Mouse (Mus musculus): ENCODE data around the gene Xcl1.

Gene Xcl1

DNA sequence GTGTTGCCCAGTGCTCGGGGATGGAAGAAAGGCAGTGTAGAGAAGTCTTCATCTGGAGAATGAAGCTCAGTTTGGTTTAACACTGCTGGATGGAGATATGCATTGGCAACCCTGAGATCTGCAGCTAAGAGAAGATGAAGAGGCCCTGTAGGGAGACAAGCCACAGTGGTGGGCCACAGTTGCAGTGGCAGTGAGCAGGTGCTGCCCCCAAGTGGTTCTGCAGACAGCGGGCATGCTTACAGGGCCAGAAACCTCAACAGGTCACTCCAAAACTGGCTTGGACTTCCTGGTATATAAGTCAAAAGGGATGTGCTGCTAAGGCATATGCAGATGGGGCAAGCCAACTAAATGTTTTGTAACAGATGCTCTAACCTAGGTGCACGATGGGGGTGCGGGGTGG lies 30.3 kb downstream of the Xcl1 start:
- DNase-seq (ENCODE audit: low spot score in 2 of 2): peak; percentile 49 to 50

- DNase-seq (ENCODE audit: low spot score in 2 of 2): no peak
Measured at GRCm38 (mm10) chr1:164900696-164901095, 34.6 kb downstream of the Xcl1 start.

GRCm38 (mm10) chr1:164900226-164900625 lies 35.1 kb downstream of the Xcl1 start:
- no peak for DNase-seq (ENCODE audit: low spot score in 2 of 2)

DNA sequence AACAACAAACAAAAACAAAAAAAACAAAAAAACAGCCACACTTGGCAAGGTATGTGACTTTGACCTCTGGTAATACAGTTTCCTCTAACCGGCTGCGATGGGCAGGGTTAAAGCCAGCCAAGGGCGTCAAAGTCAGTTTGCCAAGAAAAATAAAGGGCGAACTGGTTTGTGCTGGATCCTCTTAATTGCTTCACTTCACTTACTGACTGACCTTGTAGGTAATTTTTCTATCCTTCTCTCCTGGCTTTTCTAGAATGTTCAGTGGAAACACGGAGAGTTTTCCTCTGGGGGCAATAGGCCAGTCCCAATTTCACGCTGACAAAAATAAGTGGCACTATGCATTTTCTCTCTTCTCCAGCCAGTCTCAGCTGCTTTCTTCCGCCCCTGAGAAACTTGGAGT lies 35.8 kb downstream of the Xcl1 start:
- DNase-seq (ENCODE audit: low spot score in 2 of 2): no peak

DNA sequence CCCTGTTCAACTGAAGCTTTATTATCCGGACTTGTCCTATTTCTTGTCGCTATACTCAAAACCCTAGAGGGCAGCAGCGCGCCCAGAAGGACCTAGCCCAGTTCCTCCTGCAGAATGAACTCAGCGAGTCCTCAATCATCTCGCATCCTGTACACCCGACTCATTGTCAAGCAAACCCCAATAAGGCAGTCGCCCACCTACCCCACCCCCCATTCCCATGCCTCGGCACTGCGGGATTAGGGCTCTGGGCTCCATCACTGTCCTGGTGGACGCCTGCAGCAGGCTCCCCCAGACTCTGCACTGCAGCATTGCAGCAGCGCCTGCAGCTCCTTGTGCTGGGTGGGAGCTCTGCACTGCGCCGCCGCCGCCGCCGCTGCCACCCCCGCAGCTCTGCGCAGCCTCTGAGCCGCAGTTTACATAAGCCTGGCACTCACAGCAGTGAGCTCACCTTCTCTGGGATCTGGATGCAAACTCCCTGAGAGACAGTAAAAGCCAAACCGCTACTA lies 36.4 kb downstream of the Xcl1 start:
- peak; percentile 83 to 89 for DNase-seq (ENCODE audit: low spot score in 2 of 2)

DNA sequence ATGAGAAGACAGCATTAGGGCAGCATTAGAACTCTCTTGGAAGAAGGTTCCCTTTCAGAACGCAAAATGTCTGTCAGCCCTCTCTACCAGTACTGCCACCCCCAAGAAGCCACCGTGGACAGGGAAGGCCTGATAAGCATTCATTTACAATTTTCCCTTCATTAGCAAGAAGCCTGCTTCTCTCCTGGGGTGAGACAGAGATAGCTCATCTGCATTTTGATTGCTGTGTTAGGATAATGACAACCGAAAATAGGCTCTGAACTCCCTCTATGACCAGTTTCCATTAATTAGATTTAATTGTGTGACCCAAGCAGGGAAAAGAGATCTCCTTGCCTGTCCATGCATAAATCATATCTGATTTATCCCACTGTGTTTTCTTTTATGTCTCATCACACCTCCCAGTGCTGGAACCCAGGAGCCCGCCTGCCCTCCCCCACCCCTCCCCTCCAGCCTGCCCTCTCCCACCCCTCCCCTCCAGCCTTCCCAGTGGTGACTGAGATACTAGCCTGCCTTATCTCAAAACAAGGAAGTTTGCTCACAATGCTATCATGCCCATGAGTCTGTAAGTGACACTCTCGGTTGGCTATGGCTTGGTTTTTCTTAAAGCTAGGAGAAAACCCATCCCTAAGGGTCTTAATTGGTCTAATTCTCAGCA lies 38.0 kb downstream of the Xcl1 start:
- no peak for DNase-seq (ENCODE audit: low spot score in 2 of 2)

DNA sequence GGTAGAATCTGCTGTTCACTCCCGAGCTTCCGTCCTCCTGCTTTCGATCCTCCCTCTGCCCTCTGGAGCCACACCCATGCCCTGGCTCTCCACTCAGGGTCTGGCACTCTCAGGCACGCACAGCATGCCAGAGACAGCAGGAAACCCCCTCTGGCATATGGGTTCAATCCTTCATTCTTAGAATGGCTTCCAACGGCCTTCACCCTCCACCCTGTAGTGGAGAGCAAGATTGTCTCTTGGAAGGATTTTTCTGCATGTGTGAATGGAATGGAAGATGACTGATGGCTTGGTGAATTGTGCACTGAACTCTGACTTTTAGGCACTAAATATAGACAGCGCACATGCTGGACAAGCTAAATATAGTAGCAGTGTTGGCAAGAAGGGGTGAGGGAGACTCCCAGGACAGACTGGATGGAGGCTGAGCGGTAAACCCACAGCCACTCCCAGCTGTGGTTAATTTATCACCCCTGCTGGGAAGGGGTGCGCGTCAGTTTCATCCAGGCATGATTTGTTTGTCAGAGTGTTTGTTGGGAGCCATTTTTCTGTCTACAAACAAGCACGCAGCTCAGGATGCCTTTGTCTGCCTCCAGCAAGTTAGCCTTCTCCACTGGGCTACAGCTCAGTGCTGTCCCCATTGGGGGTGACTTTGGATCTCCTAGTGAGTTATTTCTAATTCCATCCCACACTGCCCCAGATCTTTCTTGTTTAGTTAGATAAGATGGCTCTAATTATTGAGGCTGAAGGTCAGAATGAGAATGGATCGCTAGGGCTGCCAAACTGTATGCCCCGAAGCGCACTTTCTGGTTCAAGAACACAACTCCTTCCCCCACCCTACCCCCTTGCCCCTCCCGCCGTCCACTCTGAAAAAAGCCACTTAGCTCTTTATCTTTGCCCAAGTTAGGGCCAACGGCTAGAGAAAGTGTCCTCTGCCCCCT lies 38.8 kb downstream of the Xcl1 start:
- no peak for DNase-seq (ENCODE audit: low spot score in 2 of 2)

- DNase-seq (ENCODE audit: low spot score in 2 of 2): no peak
Measured at GRCm38 (mm10) chr1:164895806-164896205, 39.5 kb downstream of the Xcl1 start.

- no peak for DNase-seq (ENCODE audit: low spot score in 2 of 2)
Measured at GRCm38 (mm10) chr1:164890366-164890765, 45.0 kb downstream of the Xcl1 start.

DNA sequence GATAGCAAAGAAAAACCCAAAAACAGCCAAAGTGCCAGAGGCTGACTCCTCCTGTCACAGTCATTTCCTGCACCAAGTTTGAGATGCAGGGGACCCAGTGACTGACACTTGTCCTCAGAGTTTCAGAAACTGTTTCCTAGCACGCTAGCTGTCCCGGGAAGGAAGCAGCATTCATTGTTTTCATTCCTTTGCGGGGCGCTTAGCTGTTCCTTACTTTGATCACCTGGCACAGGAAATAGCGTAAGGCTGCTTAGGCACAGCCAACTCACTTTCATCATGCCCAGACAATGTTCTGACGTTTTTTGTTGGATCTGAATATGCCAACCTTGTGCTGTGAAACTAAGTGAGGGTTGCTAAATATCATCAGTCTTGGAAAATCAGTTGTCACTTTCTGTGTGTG lies 46.8 kb downstream of the Xcl1 start:
- DNase-seq (ENCODE audit: low spot score in 2 of 2): no peak

DNA sequence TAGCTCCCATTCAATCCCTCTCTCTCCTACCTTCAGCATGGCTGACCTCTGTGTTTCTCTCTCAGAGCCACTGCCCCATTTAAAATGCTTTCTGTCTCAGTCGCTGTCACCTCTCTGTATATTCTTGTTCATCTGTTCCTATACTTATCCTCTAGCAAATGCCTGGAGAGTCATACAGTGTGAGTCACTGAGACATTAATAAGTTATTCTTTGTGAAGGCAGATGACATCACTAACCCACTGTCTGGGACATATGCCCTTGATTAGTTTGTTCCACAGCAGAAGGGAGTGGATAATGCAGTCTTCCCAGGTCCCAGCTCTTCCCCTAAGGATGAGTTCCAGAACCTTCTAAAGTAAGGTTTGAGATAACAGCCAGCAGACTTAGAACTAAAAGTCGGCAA lies 47.6 kb downstream of the Xcl1 start:
- no peak for DNase-seq (ENCODE audit: low spot score in 2 of 2)

DNA sequence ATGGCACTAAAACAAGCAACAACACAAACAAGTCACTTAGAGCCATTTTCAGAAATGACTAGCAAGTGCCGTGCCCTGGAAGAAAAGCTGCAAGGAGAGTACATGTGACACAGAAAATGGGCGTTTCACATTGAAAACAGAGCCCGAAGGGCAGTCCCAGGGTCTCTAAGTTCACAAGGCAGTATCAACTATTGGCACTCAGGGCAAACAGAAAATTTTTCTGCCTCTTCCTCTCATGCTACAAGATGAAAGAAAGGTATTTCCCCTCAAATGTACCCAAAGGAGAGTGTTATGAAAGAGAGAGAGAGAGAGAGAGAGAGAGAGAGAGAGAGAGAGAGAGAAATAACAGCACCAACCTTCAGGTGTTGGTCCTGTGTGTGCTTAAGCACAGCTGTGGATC lies 53.4 kb downstream of the Xcl1 start:
- DNase-seq (ENCODE audit: low spot score in 2 of 2): no peak

Measured in right cerebral cortex, adult 2 months (tissue).